Mouse (Mus musculus): ENCODE data around the gene Dapp1.
"Not testable (repeated sequence)": the region's sequence is repeated elsewhere in the genome, so short reads cannot be mapped to it uniquely, and the experiment has no call there.

The Dapp1 gene

GRCm38 (mm10) chr3:137991183-137991582, 9.8 kb upstream of the Dapp1 start:
- peak; percentile 91 for DNase-seq (ENCODE audit: low read depth, low spot score)

- no peak for DNase-seq (ENCODE audit: low read depth, low spot score)
Observed at GRCm38 (mm10) chr3:137989405-137989804, 8.1 kb upstream of the Dapp1 start.

- DNase-seq (ENCODE audit: low read depth, low spot score): no peak
Observed at GRCm38 (mm10) chr3:137980435-137981381, 637 bp downstream of the Dapp1 start.

- DNase-seq (ENCODE audit: low read depth, low spot score): no peak
Observed at GRCm38 (mm10) chr3:137978233-137978632, 3.1 kb downstream of the Dapp1 start.

- DNase-seq (ENCODE audit: low read depth, low spot score): no peak
Observed at GRCm38 (mm10) chr3:137977629-137978041, 3.7 kb downstream of the Dapp1 start.

- DNase-seq (ENCODE audit: low read depth, low spot score): peak; percentile 99
Observed at GRCm38 (mm10) chr3:137976943-137977628, 4.3 kb downstream of the Dapp1 start.

- DNase-seq (ENCODE audit: low read depth, low spot score): peak; percentile 70
Observed at GRCm38 (mm10) chr3:137975856-137976423, 5.4 kb downstream of the Dapp1 start.

GRCm38 (mm10) chr3:137975435-137975834, 5.9 kb downstream of the Dapp1 start:
- no peak for DNase-seq (ENCODE audit: low read depth, low spot score)

- no peak for DNase-seq (ENCODE audit: low read depth, low spot score)
Observed at GRCm38 (mm10) chr3:137974306-137974705, 7.0 kb downstream of the Dapp1 start.

- no peak for DNase-seq (ENCODE audit: low read depth, low spot score)
Observed at GRCm38 (mm10) chr3:137972989-137973388, 8.4 kb downstream of the Dapp1 start.

GRCm38 (mm10) chr3:137972224-137972623, 9.1 kb downstream of the Dapp1 start:
- no peak for DNase-seq (ENCODE audit: low read depth, low spot score)

GRCm38 (mm10) chr3:137969951-137970350, 11.4 kb downstream of the Dapp1 start:
- peak; percentile 88 for DNase-seq (ENCODE audit: low read depth, low spot score)

- DNase-seq (ENCODE audit: low read depth, low spot score): no peak
Observed at GRCm38 (mm10) chr3:137968820-137969486, 12.4 kb downstream of the Dapp1 start.

GRCm38 (mm10) chr3:137968105-137968819, 13.1 kb downstream of the Dapp1 start:
- DNase-seq (ENCODE audit: low read depth, low spot score): no peak

GRCm38 (mm10) chr3:137964014-137964413, 17.3 kb downstream of the Dapp1 start:
- not testable (repeated sequence) for DNase-seq (ENCODE audit: low read depth, low spot score)

GRCm38 (mm10) chr3:137963508-137963907, 17.8 kb downstream of the Dapp1 start:
- no peak for DNase-seq (ENCODE audit: low read depth, low spot score)

- DNase-seq (ENCODE audit: low read depth, low spot score): no peak
Observed at GRCm38 (mm10) chr3:137961736-137962385, 19.5 kb downstream of the Dapp1 start.

GRCm38 (mm10) chr3:137959456-137959855, 21.9 kb downstream of the Dapp1 start:
- DNase-seq (ENCODE audit: low read depth, low spot score): no peak

- DNase-seq (ENCODE audit: low read depth, low spot score): no peak
Observed at GRCm38 (mm10) chr3:137958352-137958751, 23.0 kb downstream of the Dapp1 start.

- DNase-seq (ENCODE audit: low read depth, low spot score): no peak
Observed at GRCm38 (mm10) chr3:137957864-137958263, 23.5 kb downstream of the Dapp1 start.

All from R1 (cell line).